Mouse (Mus musculus) CH12.LX (cell line): ENCODE measurements at regions not wholly inside any gene's neighbourhood (a gene's known extent, or its start where the extent isn't known, plus 50 kb on each side); places are given as distances from the start of the nearest gene placed in this dataset.
A peak's percentile ranks its signal among the peaks of the same experiment; 100 is the strongest.

ENCODE experiments used
- DNase-seq: peaks from one replicate; pipeline ENCODE4 v3.0.0-alpha.2; 2013; ENCODE audit errors: extremely low read depth
- H3K27ac ChIP-seq: 2 replicates; pipeline ENCODE4 v1.5.1; 2012; ENCODE audit warnings: low read depth, mild to moderate bottlenecking, control low read depth, moderate library complexity; ENCODE audit not compliant: insufficient read depth
- H3K27me3 ChIP-seq: replicated peaks from 2 replicates; pipeline ENCODE3; 2012; ENCODE audit warnings: inconsistent platforms
- H3K36me3 ChIP-seq, 2 experiments: replicated peaks in 1 of 2; 2 replicates each; pipeline versions ENCODE3 to v1.6.1; 2012; ENCODE audit warnings: inconsistent platforms in 1 of 2, low read length in 1 of 2, mild to moderate bottlenecking in 1 of 2, mixed read lengths in 1 of 2, moderate library complexity in 1 of 2; ENCODE audit not compliant: control insufficient read depth in 1 of 2, insufficient read depth in 1 of 2
- H3K4me1 ChIP-seq, 2 experiments: 2 replicates each; pipeline ENCODE4 v1.6.1; 2012; ENCODE audit warnings: inconsistent platforms in 1 of 2, moderate library complexity in 1 of 2; ENCODE audit not compliant: insufficient read depth in 2 of 2, control insufficient read depth in 1 of 2
- H3K4me2 ChIP-seq: 2 replicates; pipeline ENCODE4 v1.6.1; 2012; ENCODE audit warnings: low read depth, mild to moderate bottlenecking, control low read depth; ENCODE audit not compliant: poor library complexity, insufficient read depth, severe bottlenecking
- H3K4me3 ChIP-seq, 3 experiments: fragments of 150-350 bp in 1 of 3; sonication (generic) in 1 of 3; replicated peaks in 1 of 3; 2 replicates each; pipeline versions ENCODE3 to v1.5.1; 2011 to 2012; ENCODE audit warnings: low read depth in 2 of 3, low read length in 2 of 3, mild to moderate bottlenecking in 2 of 3, moderate library complexity in 2 of 3, control low read depth in 1 of 3, improper control_type of control experiment in 1 of 3, inconsistent platforms in 1 of 3, mixed read lengths in 1 of 3; ENCODE audit not compliant: poor library complexity in 1 of 3
- H3K79me2 ChIP-seq: replicated peaks from 2 replicates; pipeline ENCODE4 v1.6.1; 2012; ENCODE audit warnings: mild to moderate bottlenecking, moderate library complexity; ENCODE audit not compliant: control insufficient read depth, poor library complexity, insufficient read depth, severe bottlenecking; ENCODE audit errors: extremely low read depth
- H3K9ac ChIP-seq: 2 replicates; pipeline ENCODE4 v1.6.1; 2012; ENCODE audit warnings: low read depth, mild to moderate bottlenecking, control low read depth, moderate library complexity; ENCODE audit not compliant: insufficient read depth
- H3K9me3 ChIP-seq: replicated peaks from 2 replicates; pipeline ENCODE3; 2012; ENCODE audit warnings: low read length, inconsistent platforms, mixed read lengths
- BHLHE40 ChIP-seq: IDR thresholded peaks from 2 replicates; pipeline ENCODE4 v1.6.1; 2011; ENCODE audit warnings: mild to moderate bottlenecking, low read depth, low read length, improper control_type of control experiment
- CHD2 ChIP-seq: IDR thresholded peaks from 2 replicates; pipeline ENCODE4 v1.6.1; 2011; ENCODE audit warnings: low read length, improper control_type of control experiment
- CTCF ChIP-seq, 2 experiments: IDR thresholded peaks in 1 of 2; conservative IDR thresholded peaks in 1 of 2; 2 replicates each; pipeline ENCODE4 v1.5.1; 2011 to 2012; ENCODE audit warnings: low read depth in 2 of 2, low read length in 2 of 2, improper control_type of control experiment in 1 of 2, inconsistent platforms in 1 of 2, mild to moderate bottlenecking in 1 of 2, moderate library complexity in 1 of 2
- E2F4 ChIP-seq: IDR thresholded peaks from 2 replicates; pipeline ENCODE4 v1.6.1; 2011; ENCODE audit warnings: low read depth, low read length, improper control_type of control experiment; ENCODE audit not compliant: insufficient replicate concordance
- EP300 ChIP-seq: IDR thresholded peaks from 2 replicates; pipeline ENCODE4 v1.6.1; 2011; ENCODE audit warnings: low read length, improper control_type of control experiment
- IRF4 ChIP-seq: IDR thresholded peaks from 2 replicates; pipeline ENCODE4 v1.6.1; 2014; ENCODE audit warnings: low read depth, mild to moderate bottlenecking, inconsistent platforms, low read length, improper control_type of control experiment
- JUN ChIP-seq: IDR thresholded peaks from 2 replicates; pipeline ENCODE4 v1.6.1; 2011; ENCODE audit warnings: low read depth, mild to moderate bottlenecking, low read length, improper control_type of control experiment, moderate library complexity; ENCODE audit not compliant: insufficient read depth
- JUND ChIP-seq: conservative IDR thresholded peaks from 2 replicates; pipeline ENCODE4 v1.6.1; 2011; ENCODE audit warnings: low read depth, low read length, improper control_type of control experiment
- KAT2A ChIP-seq: IDR thresholded peaks from 2 replicates; pipeline ENCODE4 v1.6.1; 2012; ENCODE audit warnings: low read length, improper control_type of control experiment, inconsistent platforms; ENCODE audit not compliant: insufficient replicate concordance
- MXI1 ChIP-seq: IDR thresholded peaks from 2 replicates; pipeline ENCODE4 v1.6.1; 2011; ENCODE audit warnings: mild to moderate bottlenecking, low read depth, low read length, improper control_type of control experiment
- NELFE ChIP-seq: IDR thresholded peaks from 2 replicates; pipeline ENCODE4 v1.6.1; 2011; ENCODE audit warnings: low read depth, low read length, improper control_type of control experiment
- SIN3A ChIP-seq: IDR thresholded peaks from 2 replicates; pipeline ENCODE4 v1.6.1; 2012; ENCODE audit warnings: low read length, improper control_type of control experiment, inconsistent platforms
- TBP ChIP-seq: conservative IDR thresholded peaks from 2 replicates; pipeline ENCODE4 v1.6.1; 2011; ENCODE audit warnings: low read depth, low read length, improper control_type of control experiment
- USF1 ChIP-seq: IDR thresholded peaks from 2 replicates; pipeline ENCODE4 v1.6.1; 2014; ENCODE audit warnings: low read depth, mild to moderate bottlenecking, inconsistent platforms, low read length, improper control_type of control experiment
- USF2 ChIP-seq: conservative IDR thresholded peaks from 2 replicates; pipeline ENCODE4 v1.6.1; 2011; ENCODE audit warnings: low read depth, low read length, improper control_type of control experiment
- ZC3H11A ChIP-seq: IDR thresholded peaks from 2 replicates; pipeline ENCODE4 v1.6.1; 2012; ENCODE audit warnings: low read depth, mild to moderate bottlenecking, inconsistent platforms, low read length, improper control_type of control experiment
- ZKSCAN1 ChIP-seq: IDR thresholded peaks from 2 replicates; pipeline ENCODE4 v1.6.1; 2012; ENCODE audit warnings: low read depth, inconsistent platforms, low read length, improper control_type of control experiment, borderline replicate concordance
- ZMIZ1 ChIP-seq: IDR thresholded peaks from 2 replicates; pipeline ENCODE4 v1.6.1; 2012; ENCODE audit warnings: low read depth, mild to moderate bottlenecking, inconsistent platforms, low read length, improper control_type of control experiment
- ZNF384 ChIP-seq: IDR thresholded peaks from 2 replicates; pipeline ENCODE4 v1.6.1; 2012; ENCODE audit warnings: low read depth, low read length, improper control_type of control experiment, inconsistent platforms
- dilution Hi-C: fragments of 300-500 bp; cut with MboI; formaldehyde crosslinking; loops from 2 replicates; pipeline ENCODE4 v1.14.3; 2020; ENCODE audit warnings: low sequenced_read_pairs; ENCODE audit not compliant: extremely low pct_unique_long_range_greater_than_20kb, extremely low pct_ligation_motif_present
- in situ Hi-C: fragments of 300-500 bp; cut with MboI; formaldehyde crosslinking; loops from 3 replicates; pipeline ENCODE4 v1.14.3; 2019; ENCODE audit warnings: low sequenced_read_pairs, low pct_ligation_motif_present, low pct_unique_long_range_greater_than_20kb, mixed read lengths

DNA sequence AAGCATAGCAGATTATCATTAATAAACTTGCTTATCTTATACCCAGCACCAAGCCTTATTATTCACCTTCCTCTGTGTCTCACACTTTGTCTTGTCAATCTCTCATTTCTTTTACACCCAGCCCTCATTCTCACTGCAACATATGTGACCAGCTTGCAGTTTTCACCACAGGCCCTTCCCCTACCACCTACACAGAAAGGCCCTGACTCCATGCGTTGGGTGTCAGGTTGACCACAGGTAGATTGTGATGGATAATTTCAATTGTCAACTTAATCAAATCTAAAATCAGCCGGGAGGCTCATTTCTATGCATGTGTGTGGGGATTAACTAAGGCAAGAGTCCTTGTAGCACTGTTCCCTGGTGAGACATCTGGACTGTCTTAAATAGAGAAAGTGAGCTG is 72.4 kb upstream of the Rbpj start:
- Histone ChIP-seq H3K4me2 (no peak overlapping the region), H3K27me3 (no peaks in the 10 kb centered on the region), H3K9ac (no peak overlapping the region), H3K4me3 (no peak overlapping the region), H3K4me1 (peaks cover 26 to 47% of the 10 kb centered on the region in 2 experiments), H3K9me3 (no peaks in the 10 kb centered on the region), H3K27ac (no peak overlapping the region), H3K79me2 (no peaks in the 10 kb centered on the region), H3K36me3 (no peaks in the 10 kb centered on the region)
- dilution Hi-C loops (no loop called here), in situ Hi-C loops (no loop called here)
- no peak for DNase-seq
- TF ChIP-seq IRF4 (no peak), JUND (no peak), E2F4 (no peak), NELFE (no peak), ZKSCAN1 (no peak), CTCF (conservative IDR thresholded peaks at IDR 0.05 in 1 of 2, IDR thresholded peaks at IDR 0.05 in 1 of 2; ENCODE audit: low read depth in 2 of 2, low read length in 2 of 2) (no peak), SIN3A (no peak), JUN (no peak), USF1 (no peak)

DNA sequence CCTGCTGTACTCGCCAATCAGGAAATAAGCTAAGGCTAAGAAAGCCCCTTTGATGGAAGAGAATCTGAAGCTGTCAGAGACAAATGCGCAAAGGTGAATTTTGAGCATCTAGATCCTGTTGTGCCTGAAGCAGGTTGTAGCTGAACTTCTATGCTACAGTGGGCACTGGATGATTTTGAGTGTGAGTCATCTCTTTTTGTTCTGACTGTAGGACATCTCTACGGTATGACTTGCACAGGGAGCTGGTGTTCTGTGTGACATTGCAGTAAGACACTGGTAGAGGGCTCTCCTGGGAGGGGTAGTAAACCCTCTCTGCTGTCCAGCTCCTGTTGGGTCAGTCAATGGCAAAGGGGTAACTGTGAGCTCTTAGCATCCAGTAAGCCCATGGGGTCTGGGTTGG is 71.4 kb upstream of the Rbpj start:
- H3K27ac ChIP-seq = no peak overlapping the region
- H3K9ac ChIP-seq = no peak overlapping the region; the same call in 1 of the 2 replicates
- dilution Hi-C loops = no loop called here
- no peak for TF ChIP-seq CHD2
- TF ChIP-seq ZNF384 = no peak
- TF ChIP-seq ZC3H11A = no peak
- no peak for TF ChIP-seq ZMIZ1
- no peak for TF ChIP-seq MXI1
- TF ChIP-seq TBP = no peak
- TF ChIP-seq SIN3A = no peak
- TF ChIP-seq EP300 = no peak
- TF ChIP-seq USF2 = no peak
- TF ChIP-seq KAT2A = no peak
- no peak for TF ChIP-seq BHLHE40
- H3K79me2 ChIP-seq = no peaks in the 10 kb centered on the region
- peaks cover 30 to 49% of the 10 kb centered on the region in 2 experiments for H3K4me1 ChIP-seq
- peak overlapping the region; percentile 32 for H3K4me2 ChIP-seq
- no peaks in the 10 kb centered on the region for H3K27me3 ChIP-seq
- in situ Hi-C loops = no loop called here
- no peaks in the 10 kb centered on the region for H3K9me3 ChIP-seq
- peak; percentile 35 for DNase-seq
- no peak overlapping the region for H3K4me3 ChIP-seq
- no peaks in the 10 kb centered on the region for H3K36me3 ChIP-seq
